Mouse (Mus musculus) 416B (cell line): ENCODE measurements at regions not wholly inside any gene's neighbourhood (a gene's known extent, or its start where the extent isn't known, plus 50 kb on each side); places are given as distances from the start of the nearest gene placed in this dataset.
"Not testable (repeated sequence)": the region's sequence is repeated elsewhere in the genome, so short reads cannot be mapped to it uniquely, and the experiment has no call there.

Source experiments
- DNase-seq: peaks from one replicate; pipeline ENCODE4 v3.0.0; 2011; ENCODE audit warnings: low read depth

- no peak for DNase-seq
Observed at GRCm38 (mm10) chr4:35343751-35344150, 117.8 kb upstream of the C9orf72 start.

GRCm38 (mm10) chr4:35331161-35331560 lies 105.2 kb upstream of the C9orf72 start:
- no peak for DNase-seq

DNA sequence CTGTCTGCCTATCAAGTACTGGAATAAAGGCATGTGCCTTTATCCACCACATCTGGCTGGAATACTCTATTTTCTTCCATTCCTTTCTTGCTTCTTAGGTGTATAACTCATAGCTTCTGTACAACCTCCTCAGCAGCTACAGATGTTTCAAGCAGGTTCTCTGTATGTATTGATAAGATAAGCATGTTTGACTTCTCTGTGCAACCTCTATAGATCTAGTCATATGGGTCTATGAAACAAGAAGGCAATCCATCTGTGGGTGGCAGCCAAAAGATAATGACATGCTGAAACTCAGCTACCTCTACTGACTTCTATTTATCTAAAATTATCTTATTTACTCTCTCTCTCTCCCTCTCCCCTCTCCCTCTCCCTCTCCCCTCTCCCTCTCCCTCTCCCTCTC lies 99.3 kb upstream of the C9orf72 start:
- DNase-seq = no peak

DNA sequence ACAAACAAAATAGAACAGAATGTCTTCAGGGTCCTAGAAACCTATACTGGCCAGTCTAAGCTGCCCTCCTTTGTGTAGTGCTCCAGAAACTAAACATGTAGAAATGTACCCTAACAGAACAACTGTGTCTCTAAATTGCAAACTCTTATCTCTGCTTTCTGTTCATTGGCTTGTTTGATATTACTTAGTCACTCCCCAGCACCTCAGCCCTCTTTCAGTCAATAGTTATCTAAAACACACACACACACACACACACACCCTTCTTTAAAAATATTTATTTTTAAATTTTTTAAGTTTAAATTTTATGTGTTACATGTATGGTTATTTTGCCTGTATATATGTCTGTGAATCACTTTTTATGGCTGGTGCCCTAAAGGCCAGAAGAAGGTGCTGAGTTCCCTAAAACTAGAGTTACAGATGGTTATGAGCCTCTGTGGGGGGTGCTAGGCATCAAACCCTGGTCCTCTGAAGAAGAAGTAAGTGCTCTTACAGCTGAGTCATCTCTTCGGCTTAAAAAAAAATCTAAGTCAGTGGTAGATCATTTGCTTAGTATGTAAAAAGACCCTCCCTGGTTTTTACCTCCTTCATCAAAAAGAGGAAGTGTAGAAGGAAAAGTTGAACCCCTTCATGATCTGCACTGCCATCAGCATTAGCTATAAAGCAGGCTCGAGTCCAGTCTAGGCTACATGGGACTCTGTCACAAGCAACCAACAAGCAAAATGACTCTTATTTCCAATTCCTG lies 96.6 kb upstream of the C9orf72 start:
- DNase-seq = no peak

DNA sequence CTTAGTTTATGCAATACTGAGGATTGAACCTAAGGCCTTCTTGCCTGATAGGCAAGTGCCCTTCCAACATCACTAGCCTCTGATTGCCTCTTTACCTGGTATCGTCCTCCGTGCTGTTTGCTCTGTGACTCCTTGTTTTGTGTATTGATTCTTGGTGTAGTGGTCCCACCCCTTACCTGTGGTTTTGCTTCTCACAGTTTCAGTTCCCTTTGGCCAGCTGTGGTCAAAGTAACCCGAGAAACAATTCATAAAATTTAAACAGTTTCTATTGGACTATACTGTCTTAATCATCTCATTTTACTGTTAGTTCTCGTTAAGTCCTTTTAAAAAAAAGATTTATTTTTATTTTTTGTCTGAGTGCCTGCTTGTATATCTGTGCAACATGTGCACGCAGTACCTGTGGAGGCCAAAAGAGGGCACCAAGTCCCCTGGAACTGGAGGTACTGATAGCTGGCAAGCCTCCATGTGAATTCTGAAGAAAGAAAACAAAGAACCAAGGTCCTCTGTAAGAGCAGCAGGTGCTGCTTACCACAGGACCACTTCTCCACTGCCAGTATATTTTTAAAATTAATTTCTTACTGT lies 84.5 kb upstream of the C9orf72 start:
- peak; percentile 41 for DNase-seq

GRCm38 (mm10) chr4:35308221-35308620 lies 82.2 kb upstream of the C9orf72 start:
- DNase-seq = peak; percentile 9

GRCm38 (mm10) chr4:35305210-35305609 lies 79.2 kb upstream of the C9orf72 start:
- DNase-seq = no peak

DNA sequence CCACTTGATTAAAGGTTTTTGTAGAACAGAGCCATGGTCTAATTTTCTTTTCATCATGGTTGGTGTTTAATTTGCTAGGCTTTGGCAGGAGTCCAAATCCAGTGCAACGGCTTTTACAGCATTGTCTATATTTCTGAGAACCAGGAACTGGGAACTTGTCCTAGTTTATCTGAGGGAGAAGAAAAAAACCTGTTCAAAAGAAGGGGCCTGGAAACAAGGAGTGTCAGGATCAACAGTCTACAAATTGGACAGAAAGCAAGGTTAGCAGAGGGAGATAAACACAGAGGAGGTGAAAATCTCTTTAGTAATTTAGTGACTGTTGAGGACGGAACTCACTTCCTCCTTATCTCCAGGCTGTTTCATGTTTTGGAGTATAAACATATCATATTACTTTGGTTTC lies 74.9 kb upstream of the C9orf72 start:
- peak; percentile 41 for DNase-seq

- not testable (repeated sequence) for DNase-seq
Observed at GRCm38 (mm10) chr4:35300374-35300773, 74.4 kb upstream of the C9orf72 start.

- no peak for DNase-seq
Observed at GRCm38 (mm10) chr4:35284611-35285010, 58.6 kb upstream of the C9orf72 start.
